Mouse (Mus musculus) CH12.LX (cell line): ENCODE measurements around the gene Spc25.
A peak's percentile ranks its signal among the peaks of the same experiment; 100 is the strongest.

Experiments
- CHD2 ChIP-seq: IDR thresholded peaks from 2 replicates; pipeline ENCODE4 v1.6.1; 2011; ENCODE audit warnings: low read length, improper control_type of control experiment
- CTCF ChIP-seq, 2 experiments: IDR thresholded peaks in 1 of 2; conservative IDR thresholded peaks in 1 of 2; 2 replicates each; pipeline ENCODE4 v1.5.1; 2011 to 2012; ENCODE audit warnings: low read depth in 2 of 2, low read length in 2 of 2, improper control_type of control experiment in 1 of 2, inconsistent platforms in 1 of 2, mild to moderate bottlenecking in 1 of 2, moderate library complexity in 1 of 2
- MAFK ChIP-seq: IDR thresholded peaks from 2 replicates; pipeline ENCODE4 v1.6.1; 2011; ENCODE audit warnings: low read length, improper control_type of control experiment; ENCODE audit not compliant: insufficient replicate concordance
- MAZ ChIP-seq: IDR thresholded peaks from 2 replicates; pipeline ENCODE4 v1.6.1; 2012; ENCODE audit warnings: low read depth, mild to moderate bottlenecking, inconsistent platforms, low read length, improper control_type of control experiment, moderate library complexity
- NELFE ChIP-seq: IDR thresholded peaks from 2 replicates; pipeline ENCODE4 v1.6.1; 2011; ENCODE audit warnings: low read depth, low read length, improper control_type of control experiment
- POLR2A ChIP-seq: IDR thresholded peaks from 2 replicates; pipeline ENCODE4 v1.6.1; 2011; ENCODE audit warnings: low read depth, mild to moderate bottlenecking, improper control_type of control experiment, low read length
- RAD21 ChIP-seq: IDR thresholded peaks from 2 replicates; pipeline ENCODE4 v1.6.1; 2011; ENCODE audit warnings: low read depth, mild to moderate bottlenecking, low read length, improper control_type of control experiment, moderate library complexity
- USF1 ChIP-seq: IDR thresholded peaks from 2 replicates; pipeline ENCODE4 v1.6.1; 2014; ENCODE audit warnings: low read depth, mild to moderate bottlenecking, inconsistent platforms, low read length, improper control_type of control experiment
- ZC3H11A ChIP-seq: IDR thresholded peaks from 2 replicates; pipeline ENCODE4 v1.6.1; 2012; ENCODE audit warnings: low read depth, mild to moderate bottlenecking, inconsistent platforms, low read length, improper control_type of control experiment
- ZNF384 ChIP-seq: IDR thresholded peaks from 2 replicates; pipeline ENCODE4 v1.6.1; 2012; ENCODE audit warnings: low read depth, low read length, improper control_type of control experiment, inconsistent platforms

DNA sequence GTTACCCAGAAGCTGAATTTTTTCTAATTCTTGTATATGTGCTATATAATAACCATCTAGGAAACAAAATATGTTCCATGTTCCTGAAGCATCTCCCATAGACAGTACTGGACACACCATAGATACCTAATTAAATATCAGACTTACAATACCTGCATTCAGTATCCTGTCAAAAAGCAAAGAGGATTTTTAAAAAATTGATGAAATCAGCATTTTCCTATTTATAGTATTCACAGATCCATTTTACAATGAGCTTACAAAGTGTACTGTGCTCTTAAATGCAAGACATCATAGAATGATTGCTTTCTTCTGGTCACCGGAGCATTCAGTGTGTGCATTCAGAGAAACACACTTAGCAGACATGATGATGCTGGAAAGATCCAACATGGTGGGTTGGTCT lies 41.1 kb upstream of the Spc25 start:
- TF ChIP-seq ZC3H11A, result no peak
- no peak for TF ChIP-seq CTCF (conservative IDR thresholded peaks at IDR 0.05 in 1 of 2, IDR thresholded peaks at IDR 0.05 in 1 of 2; ENCODE audit: low read depth in 2 of 2, low read length in 2 of 2)
- TF ChIP-seq ZNF384, result no peak
- TF ChIP-seq CHD2, result no peak
- no peak for TF ChIP-seq MAZ
- no peak for TF ChIP-seq POLR2A
- peak; percentile 74 for TF ChIP-seq MAFK
- no peak for TF ChIP-seq NELFE
- TF ChIP-seq USF1, result no peak
- no peak for TF ChIP-seq RAD21
